Mouse (Mus musculus) 3T3-L1 (cell line): Measurements from ENCODE around the gene Gm10644.
A peak's percentile ranks its signal among the peaks of the same experiment; 100 is the strongest.

ENCODE experiments used
- DNase-seq: peaks from one replicate; pipeline ENCODE4 v3.0.0-alpha.2; 2015; ENCODE audit warnings: low read depth, low spot score

Gm10644 gene

GRCm38 (mm10) chr8:83935435-83935834 is 19.6 kb downstream of the Gm10644 start:
- no peak for DNase-seq

- no peak for DNase-seq
Measured at GRCm38 (mm10) chr8:83934994-83935393, 20.0 kb downstream of the Gm10644 start.

GRCm38 (mm10) chr8:83934222-83934621 is 20.8 kb downstream of the Gm10644 start:
- no peak for DNase-seq

- DNase-seq: no peak
Measured at GRCm38 (mm10) chr8:83926266-83926665, 28.7 kb downstream of the Gm10644 start.

GRCm38 (mm10) chr8:83924585-83924984 is 30.4 kb downstream of the Gm10644 start:
- DNase-seq: no peak

GRCm38 (mm10) chr8:83922727-83923126 is 32.3 kb downstream of the Gm10644 start:
- DNase-seq: no peak

- peak; percentile 92 for DNase-seq
Measured at GRCm38 (mm10) chr8:83921558-83921957, 33.4 kb downstream of the Gm10644 start.

GRCm38 (mm10) chr8:83917566-83917965 is 37.4 kb downstream of the Gm10644 start:
- DNase-seq: no peak

- no peak for DNase-seq
Measured at GRCm38 (mm10) chr8:83916015-83916414, 39.0 kb downstream of the Gm10644 start.

GRCm38 (mm10) chr8:83914860-83915259 is 40.1 kb downstream of the Gm10644 start:
- DNase-seq: no peak

GRCm38 (mm10) chr8:83914232-83914631 is 40.8 kb downstream of the Gm10644 start:
- no peak for DNase-seq

- no peak for DNase-seq
Measured at GRCm38 (mm10) chr8:83911809-83912731, 42.9 kb downstream of the Gm10644 start.

- no peak for DNase-seq
Measured at GRCm38 (mm10) chr8:83909311-83909710, 45.7 kb downstream of the Gm10644 start.

GRCm38 (mm10) chr8:83908583-83908982 is 46.4 kb downstream of the Gm10644 start:
- DNase-seq: no peak

- DNase-seq: no peak
Measured at GRCm38 (mm10) chr8:83902961-83903666, 51.9 kb downstream of the Gm10644 start.

- DNase-seq: no peak
Measured at GRCm38 (mm10) chr8:83901566-83902485, 53.2 kb downstream of the Gm10644 start.

- DNase-seq: no peak
Measured at GRCm38 (mm10) chr8:83900957-83901270, 54.1 kb downstream of the Gm10644 start.

GRCm38 (mm10) chr8:83900266-83900956 is 54.6 kb downstream of the Gm10644 start:
- no peak for DNase-seq

GRCm38 (mm10) chr8:83899363-83900252 is 55.4 kb downstream of the Gm10644 start, which contains the start of gene Adgrl1:
Gene Adgrl1, plus strand, starts transcription at chr8:83900105.
- DNase-seq: peak; percentile 98

GRCm38 (mm10) chr8:83898985-83899362 is 56.0 kb downstream of the Gm10644 start:
- DNase-seq: peak; percentile 92
